Mouse (Mus musculus): ENCODE measurements around the gene 4930469K13Rik. TPM values are rescaled to one million over a fixed set of nuclear protein-coding genes. Genes with fewer than 3 reads are reported as not detected.
A peak's percentile ranks its signal among the peaks of the same experiment; 100 is the strongest.

4930469K13Rik gene
- polyA plus RNA-seq, 1 experiment from 2014 or later: not detected

DNA sequence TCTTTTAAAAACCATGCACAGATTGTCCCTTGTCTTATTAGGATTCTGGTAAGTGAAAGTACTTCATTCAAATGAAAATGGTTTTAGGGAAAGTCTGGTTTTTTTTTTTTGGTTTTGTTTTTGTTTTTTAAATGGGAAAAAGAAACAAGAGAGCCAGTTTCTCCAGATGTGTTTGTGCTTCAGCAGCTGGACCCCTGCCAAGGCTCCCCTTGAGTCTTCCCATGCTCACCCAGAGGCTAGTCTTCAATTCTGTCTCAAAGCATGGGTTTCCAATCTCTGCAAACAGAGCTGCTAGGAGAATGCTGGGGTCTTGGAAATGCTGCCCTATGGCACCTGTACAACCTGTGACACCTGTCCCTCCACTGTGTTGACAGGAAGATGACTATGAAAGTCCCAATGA lies 27.8 kb downstream of the 4930469K13Rik start:
- no peaks in the 10 kb centered on the region for H3K4me1 ChIP-seq (ENCODE audit: control insufficient read depth, insufficient read depth, low read length)
- ATAC-seq: no peak
- H3K4me3 ChIP-seq (ENCODE audit: low read depth, low read length): no peak overlapping the region

GRCm38 (mm10) chr11:34063702-34064485 lies 34.5 kb downstream of the 4930469K13Rik start:
- Histone ChIP-seq H3K27ac (ENCODE audit: low read length) (no peak overlapping the region), H3K4me2 (ENCODE audit: low read length) (no peak overlapping the region), H3K4me3 (ENCODE audit: low read depth, low read length) (no peak overlapping the region), H3K36me3 (ENCODE audit: control insufficient read depth, insufficient read depth, low read length) (no peaks in the 10 kb centered on the region), H3K9ac (ENCODE audit: low read depth, low read length) (no peak overlapping the region), H3K9me3 (replicated peaks; ENCODE audit: control insufficient read depth, low read length, poor library complexity, severe bottlenecking) (no peaks in the 10 kb centered on the region), H3K27me3 (ENCODE audit: control insufficient read depth, insufficient read depth, low read depth, low read length) (no peaks in the 10 kb centered on the region), H3K4me1 (ENCODE audit: control insufficient read depth, insufficient read depth, low read length) (no peaks in the 10 kb centered on the region)
- ATAC-seq: no peak
- 64% methylated on average over 5 of the region's 5 CpGs for WGBS

More for the DNA sequence above, 27.8 kb downstream of the 4930469K13Rik start:
- no peaks in the 10 kb centered on the region for H3K27me3 ChIP-seq (ENCODE audit: control insufficient read depth, insufficient read depth, low read depth, low read length)
- no peak overlapping the region for H3K27ac ChIP-seq (ENCODE audit: low read length)
- no peaks in the 10 kb centered on the region for H3K36me3 ChIP-seq (ENCODE audit: control insufficient read depth, insufficient read depth, low read length)
- no peak overlapping the region for H3K4me2 ChIP-seq (ENCODE audit: low read length)
- no peak overlapping the region for H3K9ac ChIP-seq (ENCODE audit: low read depth, low read length)
- no peaks in the 10 kb centered on the region for H3K9me3 ChIP-seq (replicated peaks; ENCODE audit: control insufficient read depth, low read length, poor library complexity, severe bottlenecking)

- H3K4me3 ChIP-seq (ENCODE audit: low read depth, low read length): no peak overlapping the region
- no peak for ATAC-seq
Measured at GRCm38 (mm10) chr11:34063257-34063656, 35.1 kb downstream of the 4930469K13Rik start.

GRCm38 (mm10) chr11:34061740-34062139 lies 36.6 kb downstream of the 4930469K13Rik start:
- Histone ChIP-seq H3K9me3 (replicated peaks; ENCODE audit: control insufficient read depth, low read length, poor library complexity, severe bottlenecking) (no peaks in the 10 kb centered on the region), H3K27ac (ENCODE audit: low read length) (no peak overlapping the region), H3K36me3 (ENCODE audit: control insufficient read depth, insufficient read depth, low read length) (no peaks in the 10 kb centered on the region), H3K9ac (ENCODE audit: low read depth, low read length) (no peak overlapping the region), H3K4me1 (ENCODE audit: control insufficient read depth, insufficient read depth, low read length) (no peaks in the 10 kb centered on the region), H3K27me3 (ENCODE audit: control insufficient read depth, insufficient read depth, low read depth, low read length) (no peaks in the 10 kb centered on the region), H3K4me2 (ENCODE audit: low read length) (no peak overlapping the region), H3K4me3 (ENCODE audit: low read depth, low read length) (no peak overlapping the region)
- peak; percentile 51; the same call in 1 of the 2 replicates for ATAC-seq
- WGBS: 57% methylated on average over 6 of the region's 6 CpGs

More at GRCm38 (mm10) chr11:34063257-34063656, 35.1 kb downstream of the 4930469K13Rik start:
- H3K4me1 ChIP-seq (ENCODE audit: control insufficient read depth, insufficient read depth, low read length): no peaks in the 10 kb centered on the region
- H3K27ac ChIP-seq (ENCODE audit: low read length): no peak overlapping the region
- H3K4me2 ChIP-seq (ENCODE audit: low read length): no peak overlapping the region
- no peaks in the 10 kb centered on the region for H3K27me3 ChIP-seq (ENCODE audit: control insufficient read depth, insufficient read depth, low read depth, low read length)
- no peaks in the 10 kb centered on the region for H3K36me3 ChIP-seq (ENCODE audit: control insufficient read depth, insufficient read depth, low read length)
- 69% methylated on average over 2 of the region's 2 CpGs for WGBS
- no peak overlapping the region for H3K9ac ChIP-seq (ENCODE audit: low read depth, low read length)
- H3K9me3 ChIP-seq (replicated peaks; ENCODE audit: control insufficient read depth, low read length, poor library complexity, severe bottlenecking): no peaks in the 10 kb centered on the region

GRCm38 (mm10) chr11:34058960-34059359 lies 39.4 kb downstream of the 4930469K13Rik start:
- WGBS: 90% methylated on average over 6 of the region's 6 CpGs

GRCm38 (mm10) chr11:34058332-34058731 lies 40.0 kb downstream of the 4930469K13Rik start:
- H3K4me3 ChIP-seq (ENCODE audit: low read depth, low read length): no peak overlapping the region
- no peak for ATAC-seq
- no peaks in the 10 kb centered on the region for H3K36me3 ChIP-seq (ENCODE audit: control insufficient read depth, insufficient read depth, low read length)
- no peaks in the 10 kb centered on the region for H3K9me3 ChIP-seq (replicated peaks; ENCODE audit: control insufficient read depth, low read length, poor library complexity, severe bottlenecking)
- H3K9ac ChIP-seq (ENCODE audit: low read depth, low read length): no peak overlapping the region
- H3K4me2 ChIP-seq (ENCODE audit: low read length): no peak overlapping the region
- no peak overlapping the region for H3K27ac ChIP-seq (ENCODE audit: low read length)
- no peaks in the 10 kb centered on the region for H3K27me3 ChIP-seq (ENCODE audit: control insufficient read depth, insufficient read depth, low read depth, low read length)
- H3K4me1 ChIP-seq (ENCODE audit: control insufficient read depth, insufficient read depth, low read length): no peaks in the 10 kb centered on the region

More at GRCm38 (mm10) chr11:34058960-34059359, 39.4 kb downstream of the 4930469K13Rik start:
- no peak for ATAC-seq
- Histone ChIP-seq H3K36me3 (ENCODE audit: control insufficient read depth, insufficient read depth, low read length) (no peaks in the 10 kb centered on the region), H3K27me3 (ENCODE audit: control insufficient read depth, insufficient read depth, low read depth, low read length) (no peaks in the 10 kb centered on the region), H3K9me3 (replicated peaks; ENCODE audit: control insufficient read depth, low read length, poor library complexity, severe bottlenecking) (no peaks in the 10 kb centered on the region), H3K4me1 (ENCODE audit: control insufficient read depth, insufficient read depth, low read length) (no peaks in the 10 kb centered on the region), H3K9ac (ENCODE audit: low read depth, low read length) (no peak overlapping the region), H3K4me2 (ENCODE audit: low read length) (no peak overlapping the region), H3K4me3 (ENCODE audit: low read depth, low read length) (no peak overlapping the region), H3K27ac (ENCODE audit: low read length) (no peak overlapping the region)

DNA sequence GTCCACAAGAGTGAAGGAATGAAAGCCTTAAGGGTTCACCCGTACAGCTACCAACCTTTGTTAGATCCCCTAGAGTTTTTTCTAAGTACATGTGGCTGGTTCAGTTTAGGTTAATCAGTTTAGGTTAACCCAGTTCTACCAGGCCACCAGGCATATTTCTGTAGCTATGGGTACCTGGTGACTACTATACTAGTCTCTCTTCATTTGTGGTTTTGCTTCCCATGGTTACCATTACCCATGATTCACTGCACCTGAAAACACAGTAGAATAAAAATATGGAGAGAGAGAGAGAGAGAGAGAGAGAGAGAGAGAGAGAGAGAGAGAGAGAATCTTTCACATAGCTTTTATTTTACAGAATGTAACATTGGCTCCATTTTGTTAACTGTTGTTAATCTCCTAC lies 41.6 kb downstream of the 4930469K13Rik start:
- no peak overlapping the region for H3K9ac ChIP-seq (ENCODE audit: low read depth, low read length)
- H3K36me3 ChIP-seq (ENCODE audit: control insufficient read depth, insufficient read depth, low read length): no peaks in the 10 kb centered on the region
- no peak overlapping the region for H3K4me2 ChIP-seq (ENCODE audit: low read length)
- H3K27me3 ChIP-seq (ENCODE audit: control insufficient read depth, insufficient read depth, low read depth, low read length): no peaks in the 10 kb centered on the region
- no peak overlapping the region for H3K27ac ChIP-seq (ENCODE audit: low read length)
- no peaks in the 10 kb centered on the region for H3K9me3 ChIP-seq (replicated peaks; ENCODE audit: control insufficient read depth, low read length, poor library complexity, severe bottlenecking)
- WGBS: 95% methylated on average over 1 of the region's 1 CpGs
- H3K4me3 ChIP-seq (ENCODE audit: low read depth, low read length): no peak overlapping the region
- no peak for ATAC-seq
- H3K4me1 ChIP-seq (ENCODE audit: control insufficient read depth, insufficient read depth, low read length): no peaks in the 10 kb centered on the region

DNA sequence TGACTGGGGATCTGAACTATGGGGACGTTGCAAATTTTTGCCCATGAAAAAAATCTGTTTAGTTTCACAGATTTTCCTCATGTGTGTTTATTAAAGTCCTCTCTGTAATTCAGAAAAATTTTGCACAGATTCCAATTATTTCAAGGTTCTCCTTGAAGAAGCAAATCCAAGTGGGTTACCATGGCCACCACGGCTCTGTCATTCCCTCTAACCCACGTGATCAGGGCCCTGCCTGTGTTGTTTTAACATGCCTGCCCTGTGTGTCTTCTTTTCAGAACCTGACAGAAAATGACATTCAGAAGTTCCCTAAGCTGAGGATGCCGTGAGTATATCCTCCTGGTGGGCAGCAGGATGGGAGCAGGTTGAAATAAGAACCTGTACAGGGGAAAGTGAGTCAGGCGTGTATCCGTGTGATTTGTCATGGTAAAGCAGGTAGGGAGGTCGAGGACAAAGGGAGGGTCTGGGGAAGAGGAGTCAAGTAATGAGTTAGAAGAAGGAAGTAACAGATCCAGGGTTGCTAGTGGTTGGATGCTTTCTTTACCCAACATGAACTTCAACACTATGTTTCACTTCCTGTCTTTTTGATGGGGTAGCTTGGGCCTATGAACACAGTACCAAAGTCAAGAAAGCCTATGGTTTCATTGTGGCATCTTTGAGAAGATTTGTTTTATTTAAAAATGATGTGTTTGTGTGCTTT lies 44.2 kb downstream of the 4930469K13Rik start:
- WGBS: 79% methylated on average over 7 of the region's 7 CpGs
- Histone ChIP-seq H3K9me3 (replicated peaks; ENCODE audit: control insufficient read depth, low read length, poor library complexity, severe bottlenecking) (no peaks in the 10 kb centered on the region), H3K27ac (ENCODE audit: low read length) (no peak overlapping the region), H3K9ac (ENCODE audit: low read depth, low read length) (no peak overlapping the region), H3K4me2 (ENCODE audit: low read length) (no peak overlapping the region), H3K27me3 (ENCODE audit: control insufficient read depth, insufficient read depth, low read depth, low read length) (no peaks in the 10 kb centered on the region), H3K36me3 (ENCODE audit: control insufficient read depth, insufficient read depth, low read length) (no peaks in the 10 kb centered on the region), H3K4me3 (ENCODE audit: low read depth, low read length) (no peak overlapping the region), H3K4me1 (ENCODE audit: control insufficient read depth, insufficient read depth, low read length) (no peaks in the 10 kb centered on the region)
- ATAC-seq: no peak

Measured in midbrain, embryonic 16.5 days (tissue).